ENCODE assay signal across 30 mouse cellular contexts in the genomic region with DNA sequence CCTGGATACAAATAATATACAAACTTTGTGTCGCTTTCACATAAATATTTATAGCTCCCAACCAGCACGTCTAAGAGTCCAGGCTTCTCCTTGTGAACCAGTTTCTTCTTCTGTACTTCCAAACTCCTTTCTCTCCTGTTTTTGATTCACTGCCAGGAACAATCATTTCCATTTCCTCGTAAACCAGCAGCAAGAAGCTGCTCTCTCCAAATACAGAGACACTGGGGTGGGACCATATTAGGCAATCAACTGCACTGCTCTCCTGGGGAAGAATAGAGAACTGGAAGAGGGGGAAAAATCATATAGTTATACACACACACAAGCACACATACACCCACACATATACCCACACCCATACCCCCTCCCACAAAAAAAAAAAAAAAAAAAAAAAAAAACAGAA.
DNase-seq lines count a peak whose midpoint lies in the region; ATAC-seq and TF ChIP-seq lines count a peak whose summit lies in the region.
"Had no signal": no experiment of that assay in that cellular context is flagged by ENCODE, and none has a peak within 500 bp of the region (broad histone marks: within the 10 kb centered on the region; RNA-seq: fewer than 3 reads in every experiment).

No protein-coding gene starts in this region.

- H3K36me3 ChIP-seq in embryonic facial prominence, embryonic 14.5 days (ENCODE audit: control insufficient read depth, insufficient read depth, low read length): no peaks in the 10 kb centered on the region
- no peaks in the 10 kb centered on the region for H3K36me3 ChIP-seq in embryonic facial prominence, embryonic 10.5 days (replicated peaks)
- no peaks in the 10 kb centered on the region for H3K36me3 ChIP-seq in kidney, postnatal 0 days (ENCODE audit: insufficient read depth, low read length)
- H3K36me3 ChIP-seq in kidney, embryonic 15.5 days: no peaks in the 10 kb centered on the region
- no peaks in the 10 kb centered on the region for H3K36me3 ChIP-seq in lung, postnatal 0 days (ENCODE audit: insufficient read depth, low read length)
- H3K36me3 ChIP-seq in limb, embryonic 15.5 days: no peaks in the 10 kb centered on the region
- H3K36me3 ChIP-seq: heart, embryonic 10.5 days; hindbrain, embryonic 15.5 days; limb, embryonic 12.5 days; liver, embryonic 13.5 days; neural tube, embryonic 15.5 days had no signal

- 0 out of 2 replicates have a peak, but pooled peaks cover 3% of the 10 kb centered on the region for H3K4me1 ChIP-seq in embryonic facial prominence, embryonic 14.5 days (ENCODE audit: control insufficient read depth, insufficient read depth, low read length)
- no peaks in the 10 kb centered on the region for H3K4me1 ChIP-seq in embryonic facial prominence, embryonic 10.5 days
- H3K4me1 ChIP-seq in kidney, postnatal 0 days (replicated peaks; ENCODE audit: insufficient read depth, low read length): no peaks in the 10 kb centered on the region
- no peaks in the 10 kb centered on the region for H3K4me1 ChIP-seq in kidney, embryonic 15.5 days
- no peaks in the 10 kb centered on the region for H3K4me1 ChIP-seq in lung, postnatal 0 days (ENCODE audit: insufficient read depth, low read depth, low read length)
- no peaks in the 10 kb centered on the region for H3K4me1 ChIP-seq in lung, adult 2 months (ENCODE audit: control insufficient read depth, insufficient read depth, low read length)
- H3K4me1 ChIP-seq in limb, embryonic 15.5 days: peaks cover 9% of the 10 kb centered on the region; the same call in 1 of the 2 replicates
- H3K4me1 ChIP-seq: forebrain, embryonic 13.5 days; hindbrain, embryonic 15.5 days; limb, embryonic 12.5 days; liver, embryonic 13.5 days; neural tube, embryonic 15.5 days had no signal

- H3K27me3 ChIP-seq in embryonic facial prominence, embryonic 14.5 days (replicated peaks; ENCODE audit: control insufficient read depth, insufficient read depth, low read length): no peaks in the 10 kb centered on the region
- H3K27me3 ChIP-seq in embryonic facial prominence, embryonic 10.5 days (replicated peaks; ENCODE audit: low read depth, poor library complexity, severe bottlenecking): no peaks in the 10 kb centered on the region
- no peaks in the 10 kb centered on the region for H3K27me3 ChIP-seq in kidney, postnatal 0 days (ENCODE audit: insufficient read depth, low read length)
- H3K27me3 ChIP-seq in kidney, embryonic 15.5 days: no peaks in the 10 kb centered on the region
- no peaks in the 10 kb centered on the region for H3K27me3 ChIP-seq in lung, postnatal 0 days (replicated peaks; ENCODE audit: insufficient read depth, low read length)
- H3K27me3 ChIP-seq in limb, embryonic 15.5 days: no peaks in the 10 kb centered on the region
- H3K27me3 ChIP-seq: CH12.LX; forebrain, embryonic 13.5 days; hindbrain, embryonic 15.5 days; limb, embryonic 12.5 days; liver, embryonic 13.5 days; neural tube, embryonic 15.5 days had no signal

- TF ChIP-seq EP300 in lung, postnatal 0 days (IDR thresholded peaks at IDR 0.05): no peak

- H3K4me3 ChIP-seq in embryonic facial prominence, embryonic 14.5 days (ENCODE audit: low read depth, low read length): no peak overlapping the region
- no peak overlapping the region for H3K4me3 ChIP-seq in embryonic facial prominence, embryonic 10.5 days
- no peak overlapping the region for H3K4me3 ChIP-seq in kidney, postnatal 0 days (replicated peaks; ENCODE audit: low read depth, low read length)
- no peak overlapping the region for H3K4me3 ChIP-seq in kidney, embryonic 15.5 days (replicated peaks)
- no peak overlapping the region for H3K4me3 ChIP-seq in lung, postnatal 0 days (ENCODE audit: low read depth, low read length)
- H3K4me3 ChIP-seq in lung, adult 2 months (replicated peaks; ENCODE audit: extremely low read depth, low read depth, low read length): no peak overlapping the region
- H3K4me3 ChIP-seq in limb, embryonic 15.5 days: no peak overlapping the region
- H3K4me3 ChIP-seq: forebrain, embryonic 13.5 days; heart, embryonic 10.5 days; hindbrain, embryonic 15.5 days; limb, embryonic 12.5 days; liver, embryonic 13.5 days; neural tube, embryonic 15.5 days had no signal

- peak; percentile 31 for DNase-seq in embryonic facial prominence, embryonic 14.5 days (ENCODE audit: low spot score)
- no peak for DNase-seq in embryonic facial prominence, embryonic 10.5 days (ENCODE audit: low spot score)
- peak; percentile 10 for DNase-seq in kidney, postnatal 0 days (ENCODE audit: low spot score)
- peak; percentile 32 for DNase-seq in lung, postnatal 0 days (ENCODE audit: low spot score)
- DNase-seq in lung, adult 2 months: no peak
- no peak for DNase-seq in neural tube, embryonic 10.5 days (ENCODE audit: extremely low spot score, low spot score)
- DNase-seq: adrenal gland, adult 2 months; adrenal gland, postnatal 36 days; cerebellum, adult 2 months; cerebellum, postnatal 14 days; gastrocnemius, postnatal 25 days; heart, adult 11 months; heart, postnatal 4 days; kidney, adult 9 months; kidney, postnatal 25 days; liver, embryonic 13.5 days; midbrain, embryonic 14.5 days; retina, postnatal 1 day; thymus, postnatal 14 days had no signal

- no peak overlapping the region for H3K4me2 ChIP-seq in embryonic facial prominence, embryonic 14.5 days (ENCODE audit: low read depth, low read length)
- H3K4me2 ChIP-seq in kidney, postnatal 0 days (ENCODE audit: low read length): no peak overlapping the region
- H3K4me2 ChIP-seq in kidney, embryonic 15.5 days: no peak overlapping the region
- H3K4me2 ChIP-seq in lung, postnatal 0 days (replicated peaks; ENCODE audit: low read depth, low read length): no peak overlapping the region
- H3K4me2 ChIP-seq in limb, embryonic 15.5 days: no peak overlapping the region
- H3K4me2 ChIP-seq: forebrain, embryonic 13.5 days; hindbrain, embryonic 15.5 days; limb, embryonic 12.5 days; liver, embryonic 13.5 days; neural tube, embryonic 15.5 days had no signal

- TF ChIP-seq CTCF in kidney, postnatal 0 days (IDR thresholded peaks at IDR 0.05; ENCODE audit: low read depth): no peak
- no peak for TF ChIP-seq CTCF in lung, postnatal 0 days (IDR thresholded peaks at IDR 0.05)
- TF ChIP-seq CTCF in lung, adult 2 months (IDR thresholded peaks at IDR 0.05; ENCODE audit: insufficient read depth, low read length): no peak

- WGBS in embryonic facial prominence, embryonic 14.5 days: 55% methylated on average over 3 of the region's 3 CpGs
- WGBS in embryonic facial prominence, embryonic 10.5 days: 85% methylated on average over 3 of the region's 3 CpGs
- 60% methylated on average over 3 of the region's 3 CpGs for WGBS in kidney, postnatal 0 days
- WGBS in kidney, embryonic 15.5 days: 67% methylated on average over 3 of the region's 3 CpGs
- WGBS in lung, postnatal 0 days: 28% methylated on average over 3 of the region's 3 CpGs
- WGBS in lung, adult 2 months: 35% methylated on average over 3 of the region's 3 CpGs
- WGBS in limb, embryonic 15.5 days: 26% methylated on average over 3 of the region's 3 CpGs

- H3K9ac ChIP-seq in embryonic facial prominence, embryonic 14.5 days (ENCODE audit: low read depth, low read length): no peak overlapping the region
- no peak overlapping the region for H3K9ac ChIP-seq in kidney, postnatal 0 days (ENCODE audit: low read depth, low read length)
- no peak overlapping the region for H3K9ac ChIP-seq in kidney, embryonic 15.5 days
- H3K9ac ChIP-seq in lung, postnatal 0 days (replicated peaks; ENCODE audit: low read depth): no peak overlapping the region
- H3K9ac ChIP-seq in limb, embryonic 15.5 days: no peak overlapping the region
- H3K9ac ChIP-seq: forebrain, embryonic 13.5 days; hindbrain, embryonic 15.5 days; limb, embryonic 12.5 days; liver, embryonic 13.5 days; neural tube, embryonic 15.5 days had no signal

- H3K27ac ChIP-seq in embryonic facial prominence, embryonic 14.5 days (replicated peaks; ENCODE audit: low read depth, low read length): no peak overlapping the region
- no peak overlapping the region for H3K27ac ChIP-seq in embryonic facial prominence, embryonic 10.5 days (replicated peaks)
- H3K27ac ChIP-seq in kidney, postnatal 0 days: no peak overlapping the region
- H3K27ac ChIP-seq in kidney, embryonic 15.5 days: no peak overlapping the region
- no peak overlapping the region for H3K27ac ChIP-seq in lung, postnatal 0 days (ENCODE audit: low read length)
- H3K27ac ChIP-seq in limb, embryonic 15.5 days: peak overlapping the region; percentile 47
- H3K27ac ChIP-seq: forebrain, embryonic 13.5 days; heart, embryonic 10.5 days; hindbrain, embryonic 15.5 days; limb, embryonic 12.5 days; liver, embryonic 13.5 days; macrophage; neural tube, embryonic 15.5 days had no signal

- ATAC-seq in embryonic facial prominence, embryonic 14.5 days (ENCODE audit: low read depth): no peak
- no peak for ATAC-seq in kidney, postnatal 0 days (replicated peaks; ENCODE audit: low FRiP score, low read depth)
- ATAC-seq in kidney, embryonic 15.5 days (replicated peaks; ENCODE audit: low FRiP score): no peak
- no peak for ATAC-seq in lung, postnatal 0 days
- no peak for ATAC-seq in limb, embryonic 15.5 days (ENCODE audit: insufficient number of reproducible peaks, low FRiP score, low TSS enrichment, low read depth)
- ATAC-seq: activated CD4-positive, CD25-positive, alpha-beta regulatory T cell, adult 4 months; forebrain, embryonic 13.5 days; inflammation-experienced regulatory T-cells, adult 6 months had no signal

- H3K9me3 ChIP-seq in embryonic facial prominence, embryonic 14.5 days (ENCODE audit: control insufficient read depth, low read length): no peaks in the 10 kb centered on the region
- no peaks in the 10 kb centered on the region for H3K9me3 ChIP-seq in embryonic facial prominence, embryonic 10.5 days
- H3K9me3 ChIP-seq in kidney, postnatal 0 days (replicated peaks; ENCODE audit: low read length): no peaks in the 10 kb centered on the region
- no peaks in the 10 kb centered on the region for H3K9me3 ChIP-seq in kidney, embryonic 15.5 days (replicated peaks)
- no peaks in the 10 kb centered on the region for H3K9me3 ChIP-seq in lung, postnatal 0 days (ENCODE audit: low read length)
- no peaks in the 10 kb centered on the region for H3K9me3 ChIP-seq in limb, embryonic 15.5 days
- H3K9me3 ChIP-seq: forebrain, embryonic 13.5 days; heart, embryonic 10.5 days; hindbrain, embryonic 15.5 days; limb, embryonic 12.5 days; liver, embryonic 13.5 days; neural tube, embryonic 15.5 days had no signal

- no peak for TF ChIP-seq POLR2A in lung, adult 2 months (IDR thresholded peaks at IDR 0.05; ENCODE audit: borderline replicate concordance, extremely low read depth, low read depth, low read length)

Comparison
In these comparisons a context has a peak if more than half of its experiments do, and no peak if none do; other contexts are left out.
1. DNase-seq: peak in embryonic facial prominence, embryonic 14.5 days (single experiment), kidney, postnatal 0 days (single experiment) and lung, postnatal 0 days (single experiment); none in embryonic facial prominence, embryonic 10.5 days (single experiment), lung, adult 2 months (single experiment) and neural tube, embryonic 10.5 days (single experiment).